In the genomic region with DNA sequence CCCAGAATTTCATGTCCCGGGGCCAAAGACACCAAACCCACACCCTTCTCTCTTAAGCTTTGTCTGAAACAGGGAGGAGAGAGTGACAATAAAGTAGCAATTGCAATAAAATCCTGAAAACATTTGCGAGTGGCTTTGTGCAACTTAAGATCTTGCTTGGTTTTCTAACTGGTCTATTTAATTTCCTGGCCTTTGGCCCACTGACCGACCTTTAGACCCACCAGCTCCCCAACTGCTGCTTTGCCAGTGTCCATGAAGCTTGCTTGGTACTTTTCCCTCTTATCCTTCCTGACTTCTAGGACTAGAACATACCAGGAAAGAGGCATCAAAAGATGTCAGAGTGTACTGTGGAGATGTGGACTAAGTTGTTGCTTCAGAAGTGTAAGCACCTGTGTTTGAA, we compare ENCODE assay signal across 26 mouse cellular contexts. TPM values are rescaled to one million over a fixed set of nuclear protein-coding genes. Genes with fewer than 3 reads are reported as not detected.
DNase-seq lines count a peak whose midpoint lies in the region; TF ChIP-seq lines count a peak whose summit lies in the region.
"Had no signal": no experiment of that assay in that cellular context is flagged by ENCODE, and none has a peak within 500 bp of the region (broad histone marks: within the 10 kb centered on the region; RNA-seq: fewer than 3 reads in every experiment).

No protein-coding gene starts in this region.

- no peak for TF ChIP-seq CTCF in testis, adult 2 months (IDR thresholded peaks at IDR 0.05; ENCODE audit: control insufficient read depth, insufficient read depth, insufficient replicate concordance, low read depth, low read length)

- H3K36me3 ChIP-seq in testis, adult 2 months (ENCODE audit: control insufficient read depth, insufficient read depth, low read length) = no peaks in the 10 kb centered on the region
- H3K36me3 ChIP-seq: embryonic facial prominence, embryonic 13.5 days; forebrain, embryonic 12.5 days; heart, embryonic 10.5 days had no signal

- peak; percentile 34 for DNase-seq in kidney, adult 11 months
- DNase-seq in kidney, postnatal 14 days = no peak
- DNase-seq in kidney, adult 9 months = peak; percentile 72
- DNase-seq in kidney, postnatal 4 days = no peak
- DNase-seq in testis, postnatal 10 days (ENCODE audit: low spot score) = no peak
- no peak for DNase-seq in cerebellum, adult 11-12 months
- DNase-seq: adrenal gland, postnatal 14 days; B cell, adult 2 months; cerebellum, adult 18-20 months; cerebellum, adult 9-11 months; cerebellum, postnatal 36 days; gastrocnemius, postnatal 10 days; heart, adult 18-20 months; heart, postnatal 10 days; heart, postnatal 4 days had no signal

- no peaks in the 10 kb centered on the region for H3K27me3 ChIP-seq in testis, adult 2 months (ENCODE audit: control insufficient read depth, insufficient read depth, low read length)
- H3K27me3 ChIP-seq: embryonic facial prominence, embryonic 13.5 days; forebrain, embryonic 12.5 days; Patski had no signal

- no peak for TF ChIP-seq POLR2A in testis, adult 2 months (IDR thresholded peaks at IDR 0.05; ENCODE audit: control insufficient read depth, low read depth, low read length)

- H3K4me1 ChIP-seq in testis, adult 2 months (ENCODE audit: control insufficient read depth, insufficient read depth, low read length) = no peaks in the 10 kb centered on the region; the same call in 1 of the 2 replicates
- H3K4me1 ChIP-seq: embryonic facial prominence, embryonic 13.5 days; forebrain, embryonic 12.5 days; heart, embryonic 10.5 days had no signal

- peak overlapping the region; percentile 53 for H3K4me3 ChIP-seq in testis, adult 2 months (ENCODE audit: control insufficient read depth, low read depth, low read length)
- H3K4me3 ChIP-seq: embryonic facial prominence, embryonic 13.5 days; forebrain, embryonic 12.5 days; heart, embryonic 10.5 days had no signal

- no peak overlapping the region for H3K27ac ChIP-seq in testis, adult 2 months (ENCODE audit: control insufficient read depth, insufficient read depth, low read depth, low read length)
- H3K27ac ChIP-seq: embryonic facial prominence, embryonic 13.5 days; forebrain, embryonic 12.5 days; heart, embryonic 10.5 days had no signal

RNA-seq across cellular contexts. Expression of gene Llcfc1, which starts 1.4 kb away (rescaled TPM):
- 508 and 690 TPM in 2 replicates for polyA plus RNA-seq in testis, adult 2 months (2012; rRNA removed)
- polyA plus RNA-seq: activated CD4-positive, CD25-positive, alpha-beta regulatory T cell, adult 4 months; CD4-positive, CD25-positive, alpha-beta regulatory T cell, adult 4 months; embryonic facial prominence, embryonic 13.5 days; forebrain, embryonic 12.5 days; forebrain, embryonic 16.5 days; frontal cortex, adult 2 months; G1E; heart, embryonic 10.5 days; heart, embryonic 14.5 days; Patski had no signal

RNA-seq across cellular contexts. Expression of gene Trpv5, which starts 5.0 kb away (rescaled TPM):
- 0.12 and 0.24 TPM in 2 replicates for polyA plus RNA-seq in testis, adult 2 months (2012; rRNA removed)
- polyA plus RNA-seq: CD4-positive, CD25-positive, alpha-beta regulatory T cell, adult 4 months; embryonic facial prominence, embryonic 13.5 days; forebrain, embryonic 12.5 days; forebrain, embryonic 16.5 days; frontal cortex, adult 2 months; G1E; heart, embryonic 10.5 days; heart, embryonic 14.5 days; Patski had no signal

RNA-seq across cellular contexts. Expression of gene Kel, which starts 18.5 kb away (rescaled TPM):
- 1.2 and 3.4 TPM in 2 replicates for polyA plus RNA-seq in testis, adult 2 months (2012; rRNA removed)
- polyA plus RNA-seq: CD4-positive, CD25-positive, alpha-beta regulatory T cell, adult 4 months; Patski had no signal

RNA-seq across cellular contexts. Expression of gene Trpv6, which starts 49.4 kb away (rescaled TPM):
- 0.42 and 3.0 TPM in 2 replicates for polyA plus RNA-seq in testis, adult 2 months (2012; rRNA removed)
- polyA plus RNA-seq: G1E; heart, embryonic 14.5 days had no signal

Comparison
In these comparisons a context has a peak if more than half of its experiments do, and no peak if none do; other contexts are left out.
1. DNase-seq: peak in kidney, adult 11 months (single experiment) and kidney, adult 9 months (single experiment); none in kidney, postnatal 14 days (single experiment), kidney, postnatal 4 days (0 of 2), testis, postnatal 10 days (single experiment) and cerebellum, adult 11-12 months (single experiment).